Mouse (Mus musculus) liver, adult 2 months (tissue): Measurements from ENCODE around the gene Catip. TPM values are rescaled to one million over a fixed set of nuclear protein-coding genes. Genes with fewer than 3 reads are reported as not detected.
A peak's percentile ranks its signal among the peaks of the same experiment; 100 is the strongest.
"Not testable (repeated sequence)": the region's sequence is repeated elsewhere in the genome, so short reads cannot be mapped to it uniquely, and the experiment has no call there.

ENCODE experiments used
- DNase-seq: peaks from one replicate; pipeline ENCODE4 v3.0.0-alpha.2; 2011; ENCODE audit warnings: low read depth, low spot score; ENCODE audit errors: extremely low read depth
- H3K27ac ChIP-seq: fragments of 200-500 bp; replicated peaks from 2 replicates; pipeline ENCODE4 v1.5.1; 2012; ENCODE audit warnings: low read depth, mild to moderate bottlenecking, control low read depth, inconsistent platforms, low read length; ENCODE audit not compliant: insufficient read depth
- H3K27me3 ChIP-seq: fragments of 200-500 bp; 2 replicates; pipeline ENCODE4 v1.6.1; 2012; ENCODE audit warnings: mild to moderate bottlenecking, moderate library complexity, low read length, inconsistent platforms; ENCODE audit not compliant: control insufficient read depth, insufficient read depth
- H3K36me3 ChIP-seq: fragments of 200-500 bp; 2 replicates; pipeline ENCODE4 v1.6.1; 2012; ENCODE audit warnings: low read length, inconsistent platforms; ENCODE audit not compliant: control insufficient read depth, insufficient read depth
- H3K4me1 ChIP-seq: fragments of 200-500 bp; 2 replicates; pipeline ENCODE4 v1.6.1; 2011; ENCODE audit warnings: low read length; ENCODE audit not compliant: control insufficient read depth, insufficient read depth
- H3K4me3 ChIP-seq: fragments of 200-500 bp; 2 replicates; pipeline ENCODE4 v1.5.1; 2011; ENCODE audit warnings: low read depth, mild to moderate bottlenecking, control low read depth, low read length, moderate library complexity; ENCODE audit not compliant: insufficient read depth
- H3K79me2 ChIP-seq: fragments of 200-500 bp; 2 replicates; pipeline ENCODE4 v1.6.1; 2012; ENCODE audit warnings: inconsistent platforms, mild to moderate bottlenecking, low read length, moderate library complexity; ENCODE audit not compliant: control insufficient read depth, insufficient read depth
- H3K9ac ChIP-seq: fragments of 200-500 bp; 2 replicates; pipeline ENCODE4 v1.6.1; 2012; ENCODE audit warnings: low read depth, mild to moderate bottlenecking, control low read depth, inconsistent platforms, low read length
- CTCF ChIP-seq: fragments of 200-500 bp; IDR thresholded peaks from 2 replicates; pipeline ENCODE4 v1.5.1; 2011; ENCODE audit warnings: low read depth, low read length, control low read depth
- POLR2A ChIP-seq: fragments of 200-500 bp; IDR thresholded peaks from 2 replicates; pipeline ENCODE4 v1.6.1; 2011; ENCODE audit warnings: low read length, control low read depth; ENCODE audit not compliant: insufficient read depth; ENCODE audit errors: extremely low read depth
- WGBS: fragments of 180-500 bp; shearing (Covaris S2); methylation state at CpG from one replicate; pipeline ENCODE4 v1.1.7; 2018; 5-methylcytosine and 5-hydroxymethylcytosine counted together
- polyA plus RNA-seq: library from polyadenylated mRNA; depleted of rRNA; stranded (reverse); fragments of >200 nt; gene quantifications from 2 replicates; pipeline ENCODE4 v1.2.3, GENCODE M21; 2012
- total RNA-seq: library from RNA; depleted of rRNA; stranded (reverse); fragments of >200 nt; gene quantifications from 2 replicates; pipeline ENCODE4 v1.2.3, GENCODE M21; 2014

The Catip gene
- total and polyA plus RNA-seq, 2 experiments: 0.09 TPM

- peak overlapping the region; percentile 67 for H3K27ac ChIP-seq
- peaks cover 49% of the 10 kb centered on the region for H3K4me1 ChIP-seq
- 27% methylated on average over 6 of the region's 6 CpGs for WGBS
These were observed 26.3 kb upstream of the Catip start for GRCm38 (mm10) chr1:74335436-74336170.

GRCm38 (mm10) chr1:74337241-74337771 lies 24.6 kb upstream of the Catip start:
- H3K4me3 ChIP-seq: no peak overlapping the region
- WGBS: 70% methylated on average over 3 of the region's 3 CpGs
- no peaks in the 10 kb centered on the region for H3K27me3 ChIP-seq
- H3K27ac ChIP-seq: peak overlapping the region; percentile 38
- TF ChIP-seq CTCF (no peak), POLR2A (no peak)
- H3K79me2 ChIP-seq: peaks cover 16% of the 10 kb centered on the region; the same call in 1 of the 2 replicates
- H3K4me1 ChIP-seq: peaks cover 49% of the 10 kb centered on the region
- no peak overlapping the region for H3K9ac ChIP-seq
- no peaks in the 10 kb centered on the region for H3K36me3 ChIP-seq
- peak; percentile 46 for DNase-seq

More at GRCm38 (mm10) chr1:74335436-74336170, 26.3 kb upstream of the Catip start:
- Histone ChIP-seq H3K9ac (no peak overlapping the region), H3K36me3 (no peaks in the 10 kb centered on the region), H3K27me3 (no peaks in the 10 kb centered on the region), H3K4me3 (no peak overlapping the region), H3K79me2 (peaks cover 13% of the 10 kb centered on the region; the same call in 1 of the 2 replicates)
- DNase-seq: peak; percentile 98
- no peak for TF ChIP-seq CTCF
- TF ChIP-seq POLR2A: no peak

- H3K4me3 ChIP-seq: no peak overlapping the region
- no peaks in the 10 kb centered on the region for H3K27me3 ChIP-seq
- H3K36me3 ChIP-seq: no peaks in the 10 kb centered on the region
- H3K9ac ChIP-seq: no peak overlapping the region
- TF ChIP-seq POLR2A (no peak), CTCF (no peak)
- DNase-seq: no peak
- peak overlapping the region; percentile 29; the same call in 1 of the 2 replicates for H3K27ac ChIP-seq
- peaks cover 52% of the 10 kb centered on the region for H3K4me1 ChIP-seq
- H3K79me2 ChIP-seq: peaks cover 17% of the 10 kb centered on the region; the same call in 1 of the 2 replicates
- 71% methylated on average over 5 of the region's 5 CpGs for WGBS
These were observed 23.9 kb upstream of the Catip start for GRCm38 (mm10) chr1:74338013-74338412.

GRCm38 (mm10) chr1:74338626-74339025 lies 23.3 kb upstream of the Catip start:
- TF ChIP-seq CTCF (no peak), POLR2A (no peak)
- 74% methylated on average over 4 of the region's 4 CpGs for WGBS
- H3K9ac ChIP-seq: no peak overlapping the region

GRCm38 (mm10) chr1:74339917-74340316 lies 22.0 kb upstream of the Catip start:
- peak overlapping the region; percentile 69 for H3K27ac ChIP-seq
- no peaks in the 10 kb centered on the region for H3K36me3 ChIP-seq
- H3K27me3 ChIP-seq: no peaks in the 10 kb centered on the region
- peaks cover 55% of the 10 kb centered on the region for H3K4me1 ChIP-seq
- H3K4me3 ChIP-seq: no peak overlapping the region
- WGBS: 50% methylated on average over 9 of the region's 9 CpGs
- no peak for DNase-seq
- no peak overlapping the region for H3K9ac ChIP-seq
- H3K79me2 ChIP-seq: peaks cover 24% of the 10 kb centered on the region; the same call in 1 of the 2 replicates
- no peak for TF ChIP-seq POLR2A
- TF ChIP-seq CTCF: 0 out of 2 replicates have a peak, but pooled peaks have one; percentile 2

More at GRCm38 (mm10) chr1:74338626-74339025, 23.3 kb upstream of the Catip start:
- Histone ChIP-seq H3K4me3 (no peak overlapping the region), H3K27me3 (no peaks in the 10 kb centered on the region), H3K4me1 (peaks cover 54% of the 10 kb centered on the region), H3K27ac (no peak overlapping the region), H3K36me3 (no peaks in the 10 kb centered on the region), H3K79me2 (peaks cover 19% of the 10 kb centered on the region; the same call in 1 of the 2 replicates)
- DNase-seq: no peak

- Histone ChIP-seq H3K79me2 (peaks cover 24% of the 10 kb centered on the region; the same call in 1 of the 2 replicates), H3K36me3 (no peaks in the 10 kb centered on the region), H3K27ac (peak overlapping the region; percentile 69), H3K27me3 (no peaks in the 10 kb centered on the region), H3K4me1 (peaks cover 53% of the 10 kb centered on the region), H3K4me3 (no peak overlapping the region), H3K9ac (no peak overlapping the region)
- WGBS: 21% methylated on average over 6 of the region's 6 CpGs
- TF ChIP-seq CTCF: peak; percentile 8; the same call in 1 of the 2 replicates
- no peak for TF ChIP-seq POLR2A
- peak; percentile 98 for DNase-seq
These were observed 21.5 kb upstream of the Catip start for GRCm38 (mm10) chr1:74340361-74340764.

- Histone ChIP-seq H3K4me1 (peaks cover 54% of the 10 kb centered on the region), H3K79me2 (peaks cover 24% of the 10 kb centered on the region; the same call in 1 of the 2 replicates)
- WGBS: 97% methylated on average over 4 of the region's 4 CpGs
- H3K4me3 ChIP-seq, H3K9ac ChIP-seq, H3K36me3 ChIP-seq, H3K27ac ChIP-seq, DNase-seq, H3K27me3 ChIP-seq: not testable (repeated sequence)
These were observed 20.9 kb upstream of the Catip start for GRCm38 (mm10) chr1:74340992-74341391.
